Mouse (Mus musculus) bone marrow macrophage, adult 2 months (primary cell): ENCODE results near the gene Lipc. TPM values are rescaled to one million over a fixed set of nuclear protein-coding genes. Genes with fewer than 3 reads are reported as not detected.

Experiments used
- H3K27ac ChIP-seq: 2 replicates; pipeline ENCODE4 v1.5.1; 2012; ENCODE audit warnings: low read depth, low read length; ENCODE audit not compliant: insufficient read depth
- H3K4me1 ChIP-seq: 2 replicates; pipeline ENCODE4 v1.6.1; 2012; ENCODE audit warnings: low read length; ENCODE audit not compliant: control insufficient read depth, insufficient read depth
- H3K4me3 ChIP-seq: 2 replicates; pipeline ENCODE4 v1.5.1; 2012; ENCODE audit warnings: mild to moderate bottlenecking, low read length, moderate library complexity; ENCODE audit not compliant: insufficient read depth
- CTCF ChIP-seq: IDR thresholded peaks from 2 replicates; pipeline ENCODE4 v1.5.1; 2012; ENCODE audit warnings: low read depth, mild to moderate bottlenecking, low read length, moderate library complexity
- POLR2A ChIP-seq: IDR thresholded peaks from 2 replicates; pipeline ENCODE4 v1.6.1; 2012; ENCODE audit warnings: mild to moderate bottlenecking, low read depth, low read length, borderline replicate concordance
- polyA plus RNA-seq: library from polyadenylated mRNA; stranded (reverse); fragments of >200 nt; gene quantifications from 2 replicates; pipeline ENCODE4 v1.2.4, GENCODE M21; 2012; ENCODE audit not compliant: missing spikeins, insufficient read depth, insufficient read length

Lipc gene
- polyA plus RNA-seq, 1 experiment = 0.32 TPM

DNA sequence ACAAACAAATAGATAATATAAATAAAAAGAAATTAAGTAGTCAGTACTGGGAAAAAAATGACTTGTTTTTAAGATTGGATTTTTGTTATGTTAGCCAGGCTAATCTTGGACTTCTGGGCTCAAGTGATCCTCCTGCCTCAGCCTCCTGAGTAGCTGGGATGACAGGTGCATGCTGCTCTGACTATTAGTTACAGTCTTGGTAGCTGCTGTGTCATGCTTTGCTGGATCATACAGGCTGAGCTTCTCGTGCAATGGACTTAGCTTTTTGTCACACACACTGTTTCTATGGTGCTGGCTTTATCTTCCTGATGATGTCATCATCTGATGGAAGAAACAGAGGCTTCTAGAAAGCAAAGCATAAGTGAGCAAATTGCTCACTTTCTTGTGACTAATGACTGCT, 146.0 kb downstream of the Lipc start:
- Histone ChIP-seq H3K4me1 (peaks cover 4% of the 10 kb centered on the region), H3K4me3 (no peak overlapping the region), H3K27ac (no peak overlapping the region)
- TF ChIP-seq CTCF (no peak), POLR2A (no peak)

GRCm38 (mm10) chr9:70802816-70803215, 149.2 kb downstream of the Lipc start:
- Histone ChIP-seq H3K4me3 (no peak overlapping the region), H3K27ac (no peak overlapping the region), H3K4me1 (peaks cover 5% of the 10 kb centered on the region)
- TF ChIP-seq POLR2A (no peak), CTCF (no peak)

GRCm38 (mm10) chr9:70801761-70802160, 150.3 kb downstream of the Lipc start:
- H3K4me1 ChIP-seq = peaks cover 5% of the 10 kb centered on the region
- no peak overlapping the region for H3K27ac ChIP-seq
- H3K4me3 ChIP-seq = no peak overlapping the region
- TF ChIP-seq POLR2A (no peak), CTCF (no peak)

- no peak overlapping the region for H3K27ac ChIP-seq
- TF ChIP-seq POLR2A = no peak
- no peak for TF ChIP-seq CTCF
- H3K4me3 ChIP-seq = no peak overlapping the region
- H3K4me1 ChIP-seq = peaks cover 3% of the 10 kb centered on the region; the same call in 1 of the 2 replicates
These were observed 151.3 kb downstream of the Lipc start for GRCm38 (mm10) chr9:70800588-70801315.

DNA sequence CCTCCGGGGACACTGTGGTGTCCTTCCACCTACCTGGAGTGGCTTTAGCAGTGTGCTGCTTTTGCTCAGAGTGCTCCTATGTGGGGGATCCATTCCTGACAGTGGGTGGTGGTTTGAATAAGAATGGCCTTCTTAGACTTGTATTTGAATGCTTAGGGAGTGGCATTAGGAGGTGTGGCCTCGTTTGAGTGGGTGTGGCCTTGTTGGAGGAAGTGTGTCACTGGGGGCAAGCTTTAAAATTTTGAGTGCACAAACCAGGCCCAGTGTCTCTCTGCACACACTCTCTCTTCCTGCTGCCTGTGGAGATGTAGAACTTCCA, 156.6 kb downstream of the Lipc start:
- no peak overlapping the region for H3K4me3 ChIP-seq
- TF ChIP-seq POLR2A (no peak), CTCF (no peak)
- no peak overlapping the region for H3K27ac ChIP-seq
- peaks cover 10% of the 10 kb centered on the region for H3K4me1 ChIP-seq

- TF ChIP-seq CTCF = no peak
- TF ChIP-seq POLR2A = no peak
- H3K4me3 ChIP-seq = no peak overlapping the region
- H3K27ac ChIP-seq = no peak overlapping the region
- H3K4me1 ChIP-seq = peaks cover 8% of the 10 kb centered on the region
These were observed 157.2 kb downstream of the Lipc start for GRCm38 (mm10) chr9:70794643-70795438.

GRCm38 (mm10) chr9:70790621-70791020, 161.4 kb downstream of the Lipc start:
- Histone ChIP-seq H3K27ac (no peak overlapping the region), H3K4me1 (peaks cover 7% of the 10 kb centered on the region), H3K4me3 (no peak overlapping the region)
- TF ChIP-seq POLR2A = no peak
- no peak for TF ChIP-seq CTCF

GRCm38 (mm10) chr9:70788705-70789104, 163.3 kb downstream of the Lipc start:
- Histone ChIP-seq H3K4me3 (no peak overlapping the region), H3K27ac (no peak overlapping the region), H3K4me1 (peaks cover 7% of the 10 kb centered on the region)
- TF ChIP-seq CTCF = no peak
- no peak for TF ChIP-seq POLR2A

- peaks cover 6% of the 10 kb centered on the region; the same call in 1 of the 2 replicates for H3K4me1 ChIP-seq
- H3K4me3 ChIP-seq = no peak overlapping the region
- TF ChIP-seq POLR2A = no peak
- no peak for TF ChIP-seq CTCF
These were observed 169.8 kb downstream of the Lipc start for GRCm38 (mm10) chr9:70782191-70782590.

DNA sequence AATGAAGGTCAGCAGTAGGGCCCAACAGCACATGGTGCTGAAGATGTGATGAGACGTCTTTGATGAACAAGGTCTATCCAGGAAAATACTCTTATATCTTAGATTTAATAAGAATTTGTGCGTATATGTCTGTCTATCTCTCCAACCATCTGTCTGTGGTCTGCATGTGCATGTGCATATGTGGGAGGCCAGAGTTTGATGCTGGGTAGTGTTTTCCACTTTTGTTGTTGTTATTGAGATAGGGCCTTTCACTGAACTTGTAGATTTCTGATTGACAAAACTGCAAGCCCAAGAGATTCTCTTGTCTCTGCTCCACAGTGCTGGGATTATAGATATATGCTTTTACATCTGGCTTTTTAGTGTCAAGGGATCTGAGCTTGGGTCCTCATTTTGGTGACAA, 176.5 kb downstream of the Lipc start:
- H3K4me3 ChIP-seq = no peak overlapping the region
- no peaks in the 10 kb centered on the region for H3K4me1 ChIP-seq
- no peak for TF ChIP-seq CTCF
- no peak for TF ChIP-seq POLR2A
- no peak overlapping the region for H3K27ac ChIP-seq

More at GRCm38 (mm10) chr9:70782191-70782590, 169.8 kb downstream of the Lipc start:
- H3K27ac ChIP-seq = no peak overlapping the region
